Mouse (Mus musculus) lung, postnatal 0 days (tissue): ENCODE results near the gene Mical2.

Source experiments
- CTCF ChIP-seq: IDR thresholded peaks from 2 replicates; pipeline ENCODE4 v1.5.1; 2016; ENCODE audit warnings: antibody characterized with exemption, mild to moderate bottlenecking
- EP300 ChIP-seq: IDR thresholded peaks from 2 replicates; pipeline ENCODE4 v1.6.1; 2016; ENCODE audit warnings: antibody characterized with exemption, mild to moderate bottlenecking, control low read depth

- TF ChIP-seq CTCF (no peak), EP300 (no peak)
These were observed 105.3 kb downstream of the Mical2 start for GRCm38 (mm10) chr7:112330935-112331334.
